Mouse (Mus musculus): ENCODE data around the gene Tfap2d. TPM values are rescaled to one million over a fixed set of nuclear protein-coding genes. Genes with fewer than 3 reads are reported as not detected.

Tfap2d gene
- polyA plus RNA-seq (2015; fragmentation: Illumina TruSeq; extraction: RNeasy Lipid Tissue Mini Kit (QIAGEN cat#74804); ENCODE audit: low read depth, low replicate concordance) = 4.0 TPM

GRCm38 (mm10) chr1:19102631-19103030 is at the start of gene Tfap2d:
Tfap2d (plus strand) TSS chr1:19103022.

GRCm38 (mm10) chr1:19208641-19209358 is 106.0 kb downstream of the Tfap2d start, which contains the start of gene Tfap2b:
Tfap2b (plus strand) TSS chr1:19208914.

Other genes with a start within 250 kb of the Tfap2d start
- gene Tfap2b, start 105.9 kb downstream of the Tfap2d start, polyA plus RNA-seq (2015; fragmentation: Illumina TruSeq; extraction: RNeasy Lipid Tissue Mini Kit (QIAGEN cat#74804); ENCODE audit: low read depth, low replicate concordance) = 2.0 TPM

Measured in brain, adult 10 weeks (tissue).